Mouse (Mus musculus) heart, embryonic 16.5 days (tissue): ENCODE results near the gene Dok1. TPM values are rescaled to one million over a fixed set of nuclear protein-coding genes. Genes with fewer than 3 reads are reported as not detected.
A peak's percentile ranks its signal among the peaks of the same experiment; 100 is the strongest.

Experiments
- ATAC-seq: fragments of 200-750 bp; cut with Nextera tagmentation; replicated peaks from 2 replicates; pipeline ENCODE4 v1.8.0; 2017; ENCODE audit warnings: moderate number of reproducible peaks; ENCODE audit not compliant: insufficient read depth, low FRiP score; ENCODE audit errors: extremely low read depth
- H3K27ac ChIP-seq: fragments of 300-500 bp; sonication (generic); 2 replicates; pipeline ENCODE4 v1.5.1; 2014; ENCODE audit warnings: mild to moderate bottlenecking, low read length, control low read depth, moderate library complexity
- H3K27me3 ChIP-seq: fragments of 300-500 bp; sonication (generic); 2 replicates; pipeline ENCODE4 v1.6.1; 2014; ENCODE audit warnings: low read length, mixed read lengths; ENCODE audit not compliant: control insufficient read depth, insufficient read depth
- H3K36me3 ChIP-seq: fragments of 300-500 bp; sonication (generic); 2 replicates; pipeline ENCODE4 v1.6.1; 2014; ENCODE audit not compliant: control insufficient read depth, insufficient read depth
- H3K4me1 ChIP-seq: fragments of 300-500 bp; sonication (generic); 2 replicates; pipeline ENCODE4 v1.6.1; 2014; ENCODE audit warnings: low read length, mixed read lengths; ENCODE audit not compliant: control insufficient read depth, insufficient read depth
- H3K4me2 ChIP-seq: fragments of 300-500 bp; sonication (generic); 2 replicates; pipeline ENCODE4 v1.6.1; 2014; ENCODE audit warnings: low read depth, mild to moderate bottlenecking, control low read depth, low read length
- H3K4me3 ChIP-seq: fragments of 300-500 bp; sonication (generic); 2 replicates; pipeline ENCODE4 v1.5.1; 2014; ENCODE audit warnings: mild to moderate bottlenecking, control low read depth, low read length
- H3K9ac ChIP-seq: fragments of 300-500 bp; sonication (generic); 2 replicates; pipeline ENCODE4 v1.6.1; 2014; ENCODE audit warnings: low read length, control low read depth
- H3K9me3 ChIP-seq: fragments of 300-500 bp; sonication (generic); replicated peaks from 2 replicates; pipeline ENCODE4 v1.6.1; 2016; ENCODE audit warnings: low read length; ENCODE audit not compliant: control insufficient read depth
- WGBS: fragments of 180-500 bp; shearing (Covaris S2); extraction: QIAGEN DNeasy Blood & Tissue Kit; methylation state at CpG from one replicate; pipeline ENCODE4 v1.1.7; 2014; 5-methylcytosine and 5-hydroxymethylcytosine counted together
- polyA plus RNA-seq: library from polyadenylated mRNA; unstranded; fragments of >200 nt; fragmentation: Nextera tagmentation; extraction: Ambion mirVana; gene quantifications from 2 replicates; pipeline ENCODE4 v1.2.1, GENCODE M21; 2015

The Dok1 gene
- polyA plus RNA-seq, 1 experiment from 2014 or later: 9.5 TPM

DNA sequence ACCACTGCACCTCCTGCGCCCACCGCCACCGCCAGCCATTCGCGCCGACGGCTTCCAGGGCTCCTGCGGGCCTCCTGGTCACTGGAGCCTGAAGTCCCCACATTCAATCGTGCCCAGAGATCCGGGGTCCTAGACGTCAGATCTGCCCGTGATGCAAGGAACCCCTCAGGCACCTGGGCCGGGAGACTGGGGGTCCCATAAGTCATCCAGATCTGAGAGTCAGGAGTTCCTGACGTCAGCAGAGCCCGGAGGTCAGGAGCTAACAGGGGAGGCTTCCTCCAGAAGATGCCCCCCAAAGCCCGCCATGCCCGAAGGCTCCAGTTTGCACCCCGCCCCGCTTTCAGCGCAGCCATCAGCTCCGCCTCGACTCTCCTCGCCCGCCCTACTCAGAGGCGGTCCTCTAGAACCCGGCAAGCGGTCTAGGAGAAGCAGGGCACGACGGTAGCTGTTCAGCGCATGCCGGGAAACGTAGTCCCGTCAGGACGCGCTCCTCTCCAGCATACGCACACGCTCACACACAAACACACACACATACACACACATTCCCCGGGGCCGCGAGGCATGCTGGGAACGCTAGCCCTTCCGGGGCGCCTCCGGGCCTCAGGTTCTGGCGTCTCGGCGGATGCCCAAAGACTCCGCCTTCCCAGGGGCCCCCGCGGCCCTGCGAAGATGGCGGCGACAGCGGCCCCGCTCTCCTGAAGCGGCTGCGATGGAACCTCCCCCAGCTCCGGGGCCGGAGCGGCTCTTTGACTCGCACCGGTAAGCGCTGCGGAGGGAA is 21.0 kb upstream of the Dok1 start, which contains the start of gene Aup1:
Gene Aup1, plus strand, starts transcription at position 448 of the 778 bp plus-strand sequence.
- peak; percentile 95 for ATAC-seq
- H3K36me3 ChIP-seq: peaks cover 30% of the 10 kb centered on the region
- H3K9ac ChIP-seq: peak within 1 kb of the TSS; percentile 88
- no peaks in the 10 kb centered on the region; the same call in 1 of the 2 replicates for H3K27me3 ChIP-seq
- H3K4me2 ChIP-seq: peak within 1 kb of the TSS; percentile 96
- peak within 1 kb of the TSS; percentile 89 for H3K27ac ChIP-seq
- under 1% methylated on average over 64 of the region's 64 CpGs for WGBS
- peak within 1 kb of the TSS; percentile 73 for H3K4me3 ChIP-seq
- peaks cover 22% of the 10 kb centered on the region for H3K4me1 ChIP-seq
- no peaks in the 10 kb centered on the region for H3K9me3 ChIP-seq

DNA sequence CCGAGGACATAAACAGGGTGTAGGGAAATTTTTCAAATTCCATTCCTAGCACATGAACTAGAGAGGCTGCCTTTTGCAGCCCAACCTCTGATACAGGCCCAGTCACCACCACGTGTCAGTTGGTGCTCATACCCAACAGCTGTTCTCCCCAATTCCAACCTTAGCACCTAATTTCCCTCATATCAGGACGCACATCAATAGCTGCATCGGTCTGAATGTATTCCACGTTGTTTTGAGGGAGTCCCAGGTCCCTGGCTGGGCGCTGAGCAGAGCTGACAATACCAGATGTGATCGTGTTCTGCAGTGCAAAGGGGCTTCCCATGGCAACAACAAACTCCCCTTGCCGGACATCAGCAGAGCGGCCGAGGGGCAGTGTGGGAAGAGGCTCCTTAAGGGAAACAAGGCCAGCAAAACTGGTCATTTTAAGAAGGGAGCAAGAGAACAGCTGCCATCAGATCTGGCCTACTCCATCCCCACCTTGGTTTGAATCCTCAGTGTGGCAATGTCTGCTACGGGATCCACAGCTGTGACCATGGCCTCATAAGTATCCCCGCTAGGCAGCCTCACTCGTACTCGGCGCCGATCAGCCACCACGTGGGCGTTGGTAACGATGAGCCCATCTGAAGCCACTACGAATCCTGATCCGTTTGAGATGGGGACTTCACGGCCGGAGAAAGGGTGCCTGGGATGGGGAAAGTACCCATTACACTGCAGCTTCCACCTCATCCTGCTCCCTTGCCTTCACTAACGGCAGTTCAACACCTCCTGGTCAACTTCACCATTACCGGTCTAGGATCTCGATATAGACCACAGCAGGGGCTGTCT is 20.1 kb upstream of the Dok1 start:
- no peaks in the 10 kb centered on the region for H3K27me3 ChIP-seq

DNA sequence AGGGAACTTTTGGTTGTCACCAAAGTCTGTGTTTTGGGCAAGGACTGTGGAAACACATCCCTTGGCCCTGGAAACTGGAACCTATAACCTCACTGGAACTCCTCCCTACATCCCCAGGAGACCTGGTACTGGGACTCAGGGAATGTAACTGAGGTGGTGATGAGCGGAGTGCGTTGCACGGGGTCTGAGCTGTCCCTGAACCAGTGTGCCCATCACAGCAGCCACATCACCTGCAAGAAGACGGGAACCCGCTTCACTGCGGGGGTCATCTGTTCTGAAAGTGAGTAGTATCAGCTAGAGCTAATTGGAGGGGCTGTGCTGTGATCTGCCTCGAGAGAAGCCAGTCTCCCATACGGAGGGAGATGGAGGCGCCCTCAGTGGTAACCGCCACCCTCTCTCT is 16.1 kb upstream of the Dok1 start:
- H3K36me3 ChIP-seq: peaks cover 14% of the 10 kb centered on the region; the same call in 1 of the 2 replicates
- H3K4me3 ChIP-seq: no peak overlapping the region
- no peaks in the 10 kb centered on the region for H3K27me3 ChIP-seq
- H3K27ac ChIP-seq: no peak overlapping the region
- H3K9me3 ChIP-seq: no peaks in the 10 kb centered on the region
- ATAC-seq: no peak
- WGBS: 72% methylated on average over 10 of the region's 10 CpGs
- no peak overlapping the region for H3K4me2 ChIP-seq
- no peak overlapping the region for H3K9ac ChIP-seq
- H3K4me1 ChIP-seq: peaks cover 14% of the 10 kb centered on the region

More for the DNA sequence above, 20.1 kb upstream of the Dok1 start:
- peaks cover 30% of the 10 kb centered on the region for H3K36me3 ChIP-seq
- 2% methylated on average over 26 of the region's 26 CpGs for WGBS
- H3K4me2 ChIP-seq: peak overlapping the region; percentile 96
- H3K9me3 ChIP-seq: no peaks in the 10 kb centered on the region
- peak overlapping the region; percentile 73 for H3K4me3 ChIP-seq
- H3K9ac ChIP-seq: peak overlapping the region; percentile 88
- peak overlapping the region; percentile 89 for H3K27ac ChIP-seq
- peak; percentile 1; the same call in 1 of the 2 replicates for ATAC-seq
- H3K4me1 ChIP-seq: peaks cover 22% of the 10 kb centered on the region

DNA sequence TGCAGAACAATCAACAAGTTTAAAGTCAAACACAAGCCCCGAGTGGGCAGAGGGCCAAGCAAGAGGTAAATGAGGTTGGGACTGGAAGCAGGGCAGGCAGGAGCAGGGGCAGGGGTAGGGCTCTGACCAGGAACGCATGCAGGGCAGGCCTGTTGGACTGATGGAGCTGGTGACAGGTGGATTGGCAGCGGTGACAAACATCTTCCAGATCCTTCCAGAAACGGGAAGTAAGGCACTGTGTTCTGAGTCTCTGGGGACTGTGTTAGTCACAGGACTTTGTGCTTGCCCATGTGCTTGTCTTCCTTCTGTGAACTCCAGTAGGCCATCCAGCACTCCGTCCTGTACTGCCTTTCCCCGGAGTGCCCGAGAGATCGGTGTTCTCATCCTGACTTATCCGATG is 11.5 kb upstream of the Dok1 start:
- Histone ChIP-seq H3K4me1 (peaks cover 7% of the 10 kb centered on the region), H3K4me2 (no peak overlapping the region), H3K27me3 (no peaks in the 10 kb centered on the region), H3K36me3 (no peaks in the 10 kb centered on the region), H3K9me3 (no peaks in the 10 kb centered on the region), H3K9ac (no peak overlapping the region), H3K27ac (peak overlapping the region; percentile 28), H3K4me3 (no peak overlapping the region)
- ATAC-seq: peak; percentile 77
- WGBS: 32% methylated on average over 9 of the region's 9 CpGs

DNA sequence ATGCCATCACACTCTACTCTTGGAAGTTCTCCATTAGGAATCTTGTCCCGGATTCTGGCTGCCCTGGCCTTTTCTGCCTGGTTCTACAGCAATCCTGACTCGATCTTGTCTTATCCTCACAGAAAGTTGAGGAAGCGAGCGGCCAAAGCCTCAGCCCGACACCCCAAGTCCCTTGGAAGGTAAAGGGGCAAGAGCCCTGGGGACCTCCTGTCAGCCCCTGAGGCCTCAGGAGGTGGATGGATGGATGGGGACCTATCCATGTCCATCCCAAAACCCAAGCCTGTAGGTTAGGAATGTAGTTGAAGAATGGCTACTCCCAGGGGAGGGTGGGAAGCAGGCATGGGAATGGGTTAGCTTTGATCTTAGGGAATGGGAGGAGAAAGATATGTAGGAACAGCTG is 10.7 kb upstream of the Dok1 start:
- H3K9me3 ChIP-seq: no peaks in the 10 kb centered on the region
- peaks cover 7% of the 10 kb centered on the region for H3K4me1 ChIP-seq
- H3K9ac ChIP-seq: no peak overlapping the region
- no peak overlapping the region for H3K4me3 ChIP-seq
- WGBS: 87% methylated on average over 5 of the region's 5 CpGs
- ATAC-seq: no peak
- no peaks in the 10 kb centered on the region for H3K36me3 ChIP-seq
- H3K27me3 ChIP-seq: no peaks in the 10 kb centered on the region
- no peak overlapping the region for H3K4me2 ChIP-seq
- H3K27ac ChIP-seq: no peak overlapping the region

DNA sequence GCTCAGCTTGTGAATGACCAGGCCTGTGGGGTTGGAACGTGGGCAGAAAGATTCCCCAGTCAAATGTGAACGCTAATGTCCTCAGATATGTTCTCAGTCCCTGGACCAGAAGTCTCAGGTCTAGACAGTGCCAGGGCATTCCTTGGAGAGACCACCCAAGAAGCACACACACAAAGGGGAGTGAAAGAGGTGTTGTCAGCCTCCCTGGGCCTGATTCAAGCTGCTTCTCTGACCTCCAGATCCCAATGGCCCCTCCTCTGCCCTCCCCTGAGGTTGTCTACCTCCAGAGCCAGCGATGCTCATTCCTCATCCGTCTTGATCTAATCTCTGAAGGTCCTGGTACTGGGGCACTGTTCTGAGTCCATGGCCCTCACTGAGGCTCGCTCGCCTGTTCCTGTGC is 10.3 kb upstream of the Dok1 start:
- WGBS: 67% methylated on average over 6 of the region's 6 CpGs
- Histone ChIP-seq H3K9me3 (no peaks in the 10 kb centered on the region), H3K27me3 (no peaks in the 10 kb centered on the region), H3K27ac (no peak overlapping the region), H3K4me2 (no peak overlapping the region), H3K4me1 (peaks cover 9% of the 10 kb centered on the region), H3K9ac (no peak overlapping the region), H3K4me3 (no peak overlapping the region), H3K36me3 (no peaks in the 10 kb centered on the region)
- no peak for ATAC-seq

DNA sequence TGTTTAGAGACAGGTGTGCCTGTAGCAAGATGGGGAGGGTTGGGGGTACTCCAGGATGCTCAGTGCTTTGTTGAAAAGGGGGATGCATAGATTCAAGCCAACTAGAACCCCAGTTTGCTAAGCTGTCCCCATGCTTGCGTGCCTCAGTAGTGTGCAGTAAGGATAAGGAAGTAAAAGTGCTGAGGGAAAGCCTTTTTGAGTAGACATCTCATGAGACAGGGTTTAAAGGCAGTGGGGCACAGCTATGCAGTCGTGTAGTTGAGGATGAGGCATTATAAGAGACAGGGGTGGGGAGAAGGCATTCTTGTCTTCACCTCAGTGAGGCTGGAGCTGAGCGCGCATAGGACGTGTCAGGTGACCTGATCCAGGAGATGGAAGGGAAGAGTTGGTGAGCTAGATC is 7.3 kb upstream of the Dok1 start:
- ATAC-seq: no peak
- no peak overlapping the region for H3K4me3 ChIP-seq
- H3K9ac ChIP-seq: no peak overlapping the region
- H3K4me1 ChIP-seq: peaks cover 9% of the 10 kb centered on the region
- 78% methylated on average over 5 of the region's 5 CpGs for WGBS
- no peaks in the 10 kb centered on the region for H3K27me3 ChIP-seq
- no peaks in the 10 kb centered on the region for H3K36me3 ChIP-seq
- no peaks in the 10 kb centered on the region for H3K9me3 ChIP-seq
- H3K4me2 ChIP-seq: no peak overlapping the region
- no peak overlapping the region for H3K27ac ChIP-seq

DNA sequence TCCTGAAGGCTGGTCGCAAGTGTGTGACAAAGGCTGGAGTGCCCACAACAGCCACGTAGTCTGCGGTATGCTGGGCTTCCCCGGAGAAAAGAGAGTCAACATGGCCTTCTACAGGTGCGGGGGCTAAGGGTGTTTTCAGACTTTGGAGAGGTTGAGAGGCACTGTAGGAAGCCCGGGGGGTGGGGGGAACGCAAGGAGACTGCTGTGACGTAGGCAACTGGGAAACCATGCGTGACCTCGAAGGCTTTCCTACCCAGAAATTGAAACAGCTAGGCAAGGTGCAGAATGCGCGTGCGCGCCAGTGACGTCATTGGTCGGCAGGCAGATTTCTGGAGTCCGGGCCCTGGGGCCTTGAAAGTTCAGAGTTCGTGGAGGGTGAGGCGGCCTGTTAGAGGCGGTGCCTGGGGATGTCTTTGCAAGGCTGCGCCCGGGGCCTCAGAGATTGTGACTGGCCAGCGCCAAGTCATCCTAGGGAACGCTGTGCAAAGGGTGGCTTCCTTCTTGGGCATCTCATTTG is 5.3 kb upstream of the Dok1 start:
- 0 out of 2 replicates have a peak, but pooled peaks have one; percentile 12 for ATAC-seq
- H3K4me2 ChIP-seq: peak overlapping the region; percentile 66
- 17% methylated on average over 24 of the region's 24 CpGs for WGBS
- peak overlapping the region; percentile 39 for H3K4me3 ChIP-seq
- H3K4me1 ChIP-seq: peaks cover 4% of the 10 kb centered on the region; the same call in 1 of the 2 replicates
- H3K9ac ChIP-seq: peak overlapping the region; percentile 41
- H3K9me3 ChIP-seq: no peaks in the 10 kb centered on the region
- H3K27me3 ChIP-seq: no peaks in the 10 kb centered on the region
- H3K36me3 ChIP-seq: no peaks in the 10 kb centered on the region
- no peak overlapping the region for H3K27ac ChIP-seq
